Comparison of ENCODE assay signal across 2 mouse cellular contexts in the genomic region with DNA sequence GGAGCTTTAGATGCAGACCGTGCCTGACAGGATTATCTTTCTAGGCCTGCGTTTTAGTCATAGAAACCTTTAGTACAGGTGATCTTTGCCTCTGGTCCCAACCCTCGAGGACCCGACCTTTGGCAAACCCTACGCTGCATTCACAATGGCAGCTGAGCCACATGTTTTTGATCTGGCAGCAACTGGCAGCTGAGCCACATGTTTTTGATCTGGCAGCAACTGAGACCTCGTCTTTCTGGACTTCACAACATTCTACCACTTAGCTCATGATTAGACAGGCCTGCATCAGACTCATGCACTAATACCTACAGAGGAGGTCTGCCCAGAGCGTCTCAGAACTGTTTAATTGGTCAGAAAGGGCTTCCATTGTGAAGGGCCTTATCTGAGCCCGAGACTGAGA.
TF ChIP-seq lines count a peak whose summit lies in the region.

No protein-coding gene starts in this region.

TF ChIP-seq in CH12.LX, 34 proteins besides CTCF, POLR2A, EP300 and RAD21:
- TF ChIP-seq MAX (IDR thresholded peaks at IDR 0.05; ENCODE audit: low read length) = 0 out of 2 replicates have a peak, but pooled peaks have one; percentile 33
- no peak for TF ChIP-seq ELF1 (IDR thresholded peaks at IDR 0.05; ENCODE audit: low read depth, low read length)

TF ChIP-seq in MEL, 35 proteins besides CTCF, POLR2A, EP300 and RAD21:
- no peak for TF ChIP-seq CHD1 (IDR thresholded peaks at IDR 0.05; ENCODE audit: low read depth, low read length)
- no peak for TF ChIP-seq CHD2 (IDR thresholded peaks at IDR 0.05; ENCODE audit: low read length)
- TF ChIP-seq ELF1 (IDR thresholded peaks at IDR 0.05; ENCODE audit: low read depth, low read length) = no peak
- TF ChIP-seq MYC (IDR thresholded peaks at IDR 0.05; ENCODE audit: low read depth, low read length) = 0 out of 2 replicates have a peak, but pooled peaks have one; percentile 16
- TF ChIP-seq TAL1 (IDR thresholded peaks at IDR 0.05; ENCODE audit: low read length) = no peak
- TF ChIP-seq HCFC1 (IDR thresholded peaks at IDR 0.05; ENCODE audit: low read depth, low read length) = no peak
- no peak for TF ChIP-seq MAFK (IDR thresholded peaks at IDR 0.05; ENCODE audit: borderline replicate concordance, low read depth, low read length)
